Mouse (Mus musculus): ENCODE data around the gene Eipr1.

- TF ChIP-seq CTCF (conservative IDR thresholded peaks at IDR 0.05; ENCODE audit: insufficient read depth, insufficient read length, low read depth, low read length) (no peak), POLR2A (IDR thresholded peaks at IDR 0.05; ENCODE audit: low read depth, low read length) (no peak)
Observed at GRCm38 (mm10) chr12:28726204-28726603, 25.4 kb upstream of the Eipr1 start.
